Mouse (Mus musculus) thymus, adult 2 months (tissue): ENCODE data around the gene Igsf9.

Experiments
- CTCF ChIP-seq: fragments of 200-500 bp; IDR thresholded peaks from 2 replicates; pipeline ENCODE4 v1.5.1; 2012; ENCODE audit warnings: mild to moderate bottlenecking, control low read depth, low read length, moderate library complexity, borderline replicate concordance; ENCODE audit not compliant: control insufficient read depth, poor library complexity, insufficient read depth; ENCODE audit errors: extremely low read depth
- POLR2A ChIP-seq: fragments of 200-500 bp; IDR thresholded peaks from 2 replicates; pipeline ENCODE4 v1.6.1; 2012; ENCODE audit warnings: mild to moderate bottlenecking, low read length, control low read depth, moderate library complexity; ENCODE audit not compliant: control insufficient read depth, poor library complexity, insufficient read depth; ENCODE audit errors: extremely low read depth

- TF ChIP-seq POLR2A, result no peak
- no peak for TF ChIP-seq CTCF
Measured at GRCm38 (mm10) chr1:172532551-172532950, 51.0 kb downstream of the Igsf9 start.
